Mouse (Mus musculus): ENCODE measurements around the gene Klf15.

GRCm38 (mm10) chr6:90505906-90506305, 43.5 kb downstream of the Klf15 start:
- no peak for TF ChIP-seq POLR2A (IDR thresholded peaks at IDR 0.05; ENCODE audit: borderline replicate concordance, insufficient read depth, low read length)
- TF ChIP-seq CTCF (IDR thresholded peaks at IDR 0.05; ENCODE audit: borderline replicate concordance, insufficient read depth, low read depth, low read length) = no peak

All from cerebellum, adult 2 months (tissue).